Mouse (Mus musculus) forebrain, embryonic 12.5 days (tissue): Measurements from ENCODE around the gene Rimbp2. TPM values are rescaled to one million over a fixed set of nuclear protein-coding genes. Genes with fewer than 3 reads are reported as not detected.

Experiments
- ATAC-seq: fragments of 200-750 bp; cut with Nextera tagmentation; 2 replicates; pipeline ENCODE4 v1.8.0; 2017; ENCODE audit warnings: moderate TSS enrichment; ENCODE audit not compliant: low FRiP score
- H3K27ac ChIP-seq: fragments of 300-500 bp; sonication (generic); 2 replicates; pipeline ENCODE4 v1.5.1; 2016; ENCODE audit warnings: mild to moderate bottlenecking
- H3K27me3 ChIP-seq: fragments of 300-500 bp; sonication (generic); 2 replicates; pipeline ENCODE4 v1.6.1; 2016; ENCODE audit warnings: mild to moderate bottlenecking
- H3K36me3 ChIP-seq: fragments of 300-500 bp; sonication (generic); replicated peaks from 2 replicates; pipeline ENCODE4 v1.6.1; 2016; ENCODE audit warnings: mild to moderate bottlenecking
- H3K4me1 ChIP-seq: fragments of 300-500 bp; sonication (generic); 2 replicates; pipeline ENCODE4 v1.6.1; 2016
- H3K4me2 ChIP-seq: fragments of 300-500 bp; sonication (generic); 2 replicates; pipeline ENCODE4 v1.6.1; 2016; ENCODE audit warnings: mild to moderate bottlenecking, moderate library complexity
- H3K4me3 ChIP-seq: fragments of 300-500 bp; sonication (generic); replicated peaks from 2 replicates; pipeline ENCODE4 v1.5.1; 2016; ENCODE audit warnings: mild to moderate bottlenecking
- H3K9ac ChIP-seq: fragments of 300-500 bp; sonication (generic); 2 replicates; pipeline ENCODE4 v1.6.1; 2016; ENCODE audit warnings: mild to moderate bottlenecking
- H3K9me3 ChIP-seq: fragments of 300-500 bp; sonication (generic); 2 replicates; pipeline ENCODE4 v1.6.1; 2016
- WGBS: fragments of 180-500 bp; shearing (Covaris S2); methylation state at CpG from one replicate; pipeline ENCODE4 v1.1.7; 2016; 5-methylcytosine and 5-hydroxymethylcytosine counted together
- polyA plus RNA-seq: library from polyadenylated mRNA; unstranded; fragments of >200 nt; fragmentation: Nextera tagmentation; extraction: Ambion mirVana; gene quantifications from 2 replicates; pipeline ENCODE4 v1.2.1, GENCODE M21; 2016

The Rimbp2 gene
- polyA plus RNA-seq, 1 experiment from 2014 or later, result 1.3 TPM

GRCm38 (mm10) chr5:128877425-128878035 is 75.8 kb downstream of the Rimbp2 start:
- 0 out of 2 replicates have a peak overlapping the region, but pooled peaks have one; percentile 6 for H3K27ac ChIP-seq

GRCm38 (mm10) chr5:128871706-128872105 is 81.6 kb downstream of the Rimbp2 start:
- Histone ChIP-seq H3K27ac (no peak overlapping the region), H3K4me3 (no peak overlapping the region), H3K9ac (no peak overlapping the region), H3K9me3 (no peaks in the 10 kb centered on the region), H3K4me1 (no peaks in the 10 kb centered on the region), H3K27me3 (no peaks in the 10 kb centered on the region; the same call in 1 of the 2 replicates), H3K4me2 (no peak overlapping the region), H3K36me3 (no peaks in the 10 kb centered on the region)
- ATAC-seq, result no peak
- 68% methylated on average over 3 of the region's 3 CpGs for WGBS

More at GRCm38 (mm10) chr5:128877425-128878035, 75.8 kb downstream of the Rimbp2 start:
- peaks cover 8% of the 10 kb centered on the region; the same call in 1 of the 2 replicates for H3K4me1 ChIP-seq
- WGBS, result 25% methylated on average over 16 of the region's 16 CpGs
- 0 out of 2 replicates have a peak, but pooled peaks have one; percentile 30 for ATAC-seq
- H3K4me3 ChIP-seq, result no peak overlapping the region
- H3K9ac ChIP-seq, result no peak overlapping the region
- H3K9me3 ChIP-seq, result no peaks in the 10 kb centered on the region
- H3K4me2 ChIP-seq, result no peak overlapping the region
- H3K27me3 ChIP-seq, result peaks cover 5% of the 10 kb centered on the region; the same call in 1 of the 2 replicates
- H3K36me3 ChIP-seq, result no peaks in the 10 kb centered on the region

- no peak overlapping the region for H3K27ac ChIP-seq
- 79% methylated on average over 5 of the region's 5 CpGs for WGBS
- H3K4me1 ChIP-seq, result no peaks in the 10 kb centered on the region
- no peaks in the 10 kb centered on the region for H3K27me3 ChIP-seq
- H3K9ac ChIP-seq, result no peak overlapping the region
- H3K4me2 ChIP-seq, result no peak overlapping the region
- no peak for ATAC-seq
- no peaks in the 10 kb centered on the region for H3K9me3 ChIP-seq
- no peaks in the 10 kb centered on the region for H3K36me3 ChIP-seq
- no peak overlapping the region for H3K4me3 ChIP-seq
Measured at GRCm38 (mm10) chr5:128866811-128867210, 86.5 kb downstream of the Rimbp2 start.

- ATAC-seq, result no peak
- no peaks in the 10 kb centered on the region for H3K4me1 ChIP-seq
- no peaks in the 10 kb centered on the region for H3K9me3 ChIP-seq
- no peak overlapping the region for H3K4me3 ChIP-seq
- H3K4me2 ChIP-seq, result no peak overlapping the region
- H3K27ac ChIP-seq, result no peak overlapping the region
- no peak overlapping the region for H3K9ac ChIP-seq
- H3K36me3 ChIP-seq, result no peaks in the 10 kb centered on the region
- no peaks in the 10 kb centered on the region for H3K27me3 ChIP-seq
- WGBS, result 89% methylated on average over 5 of the region's 5 CpGs
Measured at GRCm38 (mm10) chr5:128866291-128866690, 87.0 kb downstream of the Rimbp2 start.

GRCm38 (mm10) chr5:128863497-128863896 is 89.8 kb downstream of the Rimbp2 start:
- ATAC-seq, result no peak
- H3K4me1 ChIP-seq, result no peaks in the 10 kb centered on the region
- H3K9ac ChIP-seq, result no peak overlapping the region
- no peak overlapping the region for H3K4me2 ChIP-seq
- WGBS, result 55% methylated on average over 6 of the region's 6 CpGs
- H3K4me3 ChIP-seq, result no peak overlapping the region
- H3K36me3 ChIP-seq, result no peaks in the 10 kb centered on the region
- H3K27me3 ChIP-seq, result no peaks in the 10 kb centered on the region
- no peak overlapping the region for H3K27ac ChIP-seq
- H3K9me3 ChIP-seq, result no peaks in the 10 kb centered on the region

GRCm38 (mm10) chr5:128860907-128861306 is 92.4 kb downstream of the Rimbp2 start:
- 90% methylated on average over 3 of the region's 3 CpGs for WGBS
- ATAC-seq, result no peak

GRCm38 (mm10) chr5:128852791-128853190 is 100.5 kb downstream of the Rimbp2 start:
- Histone ChIP-seq H3K27ac (no peak overlapping the region), H3K4me3 (no peak overlapping the region), H3K4me2 (no peak overlapping the region), H3K9me3 (no peaks in the 10 kb centered on the region), H3K27me3 (no peaks in the 10 kb centered on the region; the same call in 1 of the 2 replicates), H3K36me3 (no peaks in the 10 kb centered on the region), H3K9ac (no peak overlapping the region), H3K4me1 (no peaks in the 10 kb centered on the region)
- WGBS, result 68% methylated on average over 6 of the region's 6 CpGs
- ATAC-seq, result no peak

More at GRCm38 (mm10) chr5:128860907-128861306, 92.4 kb downstream of the Rimbp2 start:
- H3K27me3 ChIP-seq, result no peaks in the 10 kb centered on the region
- no peaks in the 10 kb centered on the region for H3K36me3 ChIP-seq
- H3K4me1 ChIP-seq, result no peaks in the 10 kb centered on the region
- H3K4me3 ChIP-seq, result no peak overlapping the region
- no peaks in the 10 kb centered on the region for H3K9me3 ChIP-seq
- no peak overlapping the region for H3K9ac ChIP-seq
- H3K27ac ChIP-seq, result no peak overlapping the region
- no peak overlapping the region for H3K4me2 ChIP-seq

GRCm38 (mm10) chr5:128847806-128848205 is 105.5 kb downstream of the Rimbp2 start:
- 87% methylated on average over 8 of the region's 8 CpGs for WGBS
- no peak for ATAC-seq
- Histone ChIP-seq H3K9ac (no peak overlapping the region), H3K4me2 (no peak overlapping the region), H3K27me3 (no peaks in the 10 kb centered on the region; the same call in 1 of the 2 replicates), H3K9me3 (no peaks in the 10 kb centered on the region), H3K36me3 (no peaks in the 10 kb centered on the region), H3K27ac (no peak overlapping the region), H3K4me3 (no peak overlapping the region), H3K4me1 (peaks cover 6% of the 10 kb centered on the region; the same call in 1 of the 2 replicates)

GRCm38 (mm10) chr5:128846433-128847040 is 106.7 kb downstream of the Rimbp2 start:
- no peaks in the 10 kb centered on the region for H3K36me3 ChIP-seq
- no peak overlapping the region for H3K4me3 ChIP-seq
- H3K27me3 ChIP-seq, result no peaks in the 10 kb centered on the region; the same call in 1 of the 2 replicates
- no peak overlapping the region for H3K27ac ChIP-seq
- no peak overlapping the region for H3K9ac ChIP-seq
- ATAC-seq, result no peak
- 89% methylated on average over 12 of the region's 12 CpGs for WGBS
- peaks cover 17% of the 10 kb centered on the region for H3K4me1 ChIP-seq
- H3K9me3 ChIP-seq, result no peaks in the 10 kb centered on the region
- H3K4me2 ChIP-seq, result no peak overlapping the region

GRCm38 (mm10) chr5:128845033-128845432 is 108.3 kb downstream of the Rimbp2 start:
- H3K27me3 ChIP-seq, result no peaks in the 10 kb centered on the region; the same call in 1 of the 2 replicates
- 87% methylated on average over 11 of the region's 11 CpGs for WGBS
- H3K9ac ChIP-seq, result no peak overlapping the region
- H3K36me3 ChIP-seq, result no peaks in the 10 kb centered on the region
- H3K27ac ChIP-seq, result no peak overlapping the region
- no peak overlapping the region for H3K4me2 ChIP-seq
- H3K4me1 ChIP-seq, result peaks cover 18% of the 10 kb centered on the region
- no peaks in the 10 kb centered on the region for H3K9me3 ChIP-seq
- ATAC-seq, result no peak
- H3K4me3 ChIP-seq, result no peak overlapping the region

- H3K4me2 ChIP-seq, result no peak overlapping the region
- H3K9me3 ChIP-seq, result no peaks in the 10 kb centered on the region
- H3K9ac ChIP-seq, result no peak overlapping the region
- WGBS, result 46% methylated on average over 2 of the region's 2 CpGs
- no peaks in the 10 kb centered on the region for H3K27me3 ChIP-seq
- no peak overlapping the region for H3K27ac ChIP-seq
- no peak overlapping the region for H3K4me3 ChIP-seq
- ATAC-seq, result no peak
- peaks cover 18% of the 10 kb centered on the region for H3K4me1 ChIP-seq
- no peaks in the 10 kb centered on the region for H3K36me3 ChIP-seq
Measured at GRCm38 (mm10) chr5:128843982-128844381, 109.3 kb downstream of the Rimbp2 start.

- H3K9me3 ChIP-seq, result no peaks in the 10 kb centered on the region
- no peaks in the 10 kb centered on the region for H3K27me3 ChIP-seq
- no peak overlapping the region for H3K27ac ChIP-seq
- no peak overlapping the region for H3K9ac ChIP-seq
- no peaks in the 10 kb centered on the region for H3K36me3 ChIP-seq
- peaks cover 18% of the 10 kb centered on the region for H3K4me1 ChIP-seq
- WGBS, result 71% methylated on average over 4 of the region's 4 CpGs
- H3K4me2 ChIP-seq, result no peak overlapping the region
- no peak overlapping the region for H3K4me3 ChIP-seq
- no peak for ATAC-seq
Measured at GRCm38 (mm10) chr5:128841541-128841940, 111.7 kb downstream of the Rimbp2 start.

- Histone ChIP-seq H3K4me1 (peaks cover 5% of the 10 kb centered on the region), H3K36me3 (no peaks in the 10 kb centered on the region), H3K27ac (no peak overlapping the region), H3K9ac (no peak overlapping the region), H3K9me3 (no peaks in the 10 kb centered on the region), H3K27me3 (no peaks in the 10 kb centered on the region), H3K4me2 (no peak overlapping the region), H3K4me3 (no peak overlapping the region)
- ATAC-seq, result no peak
- 91% methylated on average over 7 of the region's 7 CpGs for WGBS
Measured at GRCm38 (mm10) chr5:128837045-128837444, 116.2 kb downstream of the Rimbp2 start.
